Mouse (Mus musculus): Measurements from ENCODE around the gene Cpt1a. TPM values are rescaled to one million over a fixed set of nuclear protein-coding genes. Genes with fewer than 3 reads are reported as not detected.

The Cpt1a gene
- total RNA-seq, 2 experiments from 2014 or later, result 20.6 to 27.8 TPM

GRCm38 (mm10) chr19:3353415-3354111 lies 31.4 kb downstream of the Cpt1a start:
- peak in 1 of 2 experiments; percentile 19 for DNase-seq (ENCODE audit: extremely low spot score in 1 of 2, low spot score in 2 of 2)
- H3K27ac ChIP-seq, result no peak overlapping the region; the same call in 1 of the 2 replicates
- H3K4me3 ChIP-seq, result no peak overlapping the region
- intact Hi-C loops (cut with DNase I), result loop anchor here (2.0 kb wide), 1 partner anchor 31 kb away; the partner anchor contains the start of gene Cpt1a
- no peak for TF ChIP-seq CTCF (IDR thresholded peaks at IDR 0.05)

GRCm38 (mm10) chr19:3355096-3355495 lies 33.0 kb downstream of the Cpt1a start:
- intact Hi-C loops (cut with DNase I), result loop anchor here (2.0 kb wide), 1 partner anchor 32 kb away; the partner anchor contains the start of gene Cpt1a

GRCm38 (mm10) chr19:3356516-3356915 lies 34.4 kb downstream of the Cpt1a start:
- Histone ChIP-seq H3K4me3 (no peak overlapping the region), H3K27ac (no peak overlapping the region)
- TF ChIP-seq CTCF (IDR thresholded peaks at IDR 0.05), result no peak
- DNase-seq (ENCODE audit: extremely low spot score in 1 of 2, low spot score in 2 of 2), result no peak
- intact Hi-C loops (cut with DNase I), result no loop called here

More at GRCm38 (mm10) chr19:3355096-3355495, 33.0 kb downstream of the Cpt1a start:
- DNase-seq (ENCODE audit: extremely low spot score in 1 of 2, low spot score in 2 of 2), result no peak
- Histone ChIP-seq H3K27ac (no peak overlapping the region), H3K4me3 (no peak overlapping the region)
- peak; percentile 49 for TF ChIP-seq CTCF (IDR thresholded peaks at IDR 0.05)

- Histone ChIP-seq H3K27ac (no peak overlapping the region), H3K4me3 (no peak overlapping the region)
- intact Hi-C loops (cut with DNase I), result no loop called here
- DNase-seq (ENCODE audit: extremely low spot score in 1 of 2, low spot score in 2 of 2), result no peak
- TF ChIP-seq CTCF (IDR thresholded peaks at IDR 0.05), result peak; percentile 5
These were observed 35.5 kb downstream of the Cpt1a start for GRCm38 (mm10) chr19:3357620-3358019.

- TF ChIP-seq CTCF (IDR thresholded peaks at IDR 0.05), result no peak; the same call in 1 of the 2 replicates
- no peak overlapping the region for H3K4me3 ChIP-seq
- no peak for DNase-seq (ENCODE audit: extremely low spot score in 1 of 2, low spot score in 2 of 2)
- intact Hi-C loops (cut with DNase I), result no loop called here
- H3K27ac ChIP-seq, result no peak overlapping the region
These were observed 37.9 kb downstream of the Cpt1a start for GRCm38 (mm10) chr19:3359841-3360588.

- no peak for TF ChIP-seq CTCF (IDR thresholded peaks at IDR 0.05)
These were observed 41.4 kb downstream of the Cpt1a start for GRCm38 (mm10) chr19:3363510-3363909.

GRCm38 (mm10) chr19:3365089-3365488 lies 43.0 kb downstream of the Cpt1a start:
- no peak for DNase-seq (ENCODE audit: extremely low spot score in 1 of 2, low spot score in 2 of 2)
- intact Hi-C loops (cut with DNase I), result no loop called here
- no peak overlapping the region for H3K4me3 ChIP-seq
- peak; percentile 8 for TF ChIP-seq CTCF (IDR thresholded peaks at IDR 0.05)
- H3K27ac ChIP-seq, result no peak overlapping the region

More at GRCm38 (mm10) chr19:3363510-3363909, 41.4 kb downstream of the Cpt1a start:
- no peak for DNase-seq (ENCODE audit: extremely low spot score in 1 of 2, low spot score in 2 of 2)
- Histone ChIP-seq H3K4me3 (no peak overlapping the region), H3K27ac (no peak overlapping the region)
- intact Hi-C loops (cut with DNase I), result no loop called here

GRCm38 (mm10) chr19:3368276-3368675 lies 46.1 kb downstream of the Cpt1a start:
- no peak for DNase-seq (ENCODE audit: extremely low spot score in 1 of 2, low spot score in 2 of 2)
- H3K27ac ChIP-seq, result no peak overlapping the region
- no peak overlapping the region for H3K4me3 ChIP-seq
- intact Hi-C loops (cut with DNase I), result no loop called here
- TF ChIP-seq CTCF (IDR thresholded peaks at IDR 0.05), result no peak; the same call in 1 of the 2 replicates

- DNase-seq (ENCODE audit: extremely low spot score in 1 of 2, low spot score in 2 of 2), result no peak
- TF ChIP-seq CTCF (IDR thresholded peaks at IDR 0.05), result no peak
- Histone ChIP-seq H3K4me3 (no peak overlapping the region), H3K27ac (no peak overlapping the region)
- intact Hi-C loops (cut with DNase I), result no loop called here
These were observed 51.2 kb downstream of the Cpt1a start for GRCm38 (mm10) chr19:3373380-3373779.

- DNase-seq (ENCODE audit: extremely low spot score in 1 of 2, low spot score in 2 of 2), result no peak
- H3K4me3 ChIP-seq, result no peak overlapping the region
- no peak; the same call in 1 of the 2 replicates for TF ChIP-seq CTCF (IDR thresholded peaks at IDR 0.05)
- no peak overlapping the region for H3K27ac ChIP-seq
- intact Hi-C loops (cut with DNase I), result no loop called here
These were observed 51.9 kb downstream of the Cpt1a start for GRCm38 (mm10) chr19:3374028-3374427.

GRCm38 (mm10) chr19:3375945-3376495 lies 53.9 kb downstream of the Cpt1a start:
- Histone ChIP-seq H3K27ac (no peak overlapping the region), H3K4me3 (no peak overlapping the region)
- intact Hi-C loops (cut with DNase I), result no loop called here
- no peak for TF ChIP-seq CTCF (IDR thresholded peaks at IDR 0.05)
- no peak for DNase-seq (ENCODE audit: extremely low spot score in 1 of 2, low spot score in 2 of 2)

Measured in left cerebral cortex, adult 2 months (tissue).